Mouse (Mus musculus) MEL (cell line): ENCODE measurements around the gene Peli2. TPM values are rescaled to one million over a fixed set of nuclear protein-coding genes. Genes with fewer than 3 reads are reported as not detected.
"Not testable (repeated sequence)": the region's sequence is repeated elsewhere in the genome, so short reads cannot be mapped to it uniquely, and the experiment has no call there.

Source experiments
- DNase-seq: peaks from one replicate; pipeline ENCODE4 v3.0.0; 2011; ENCODE audit warnings: low read depth, low spot score
- H3K27ac ChIP-seq: 2 replicates; pipeline ENCODE4 v1.5.1; 2012; ENCODE audit warnings: low read depth, mild to moderate bottlenecking, control low read depth, low read length, moderate library complexity; ENCODE audit not compliant: control insufficient read depth
- H3K27me3 ChIP-seq, 2 experiments: fragments of 150-350 bp in 1 of 2; sonication (generic) in 1 of 2; 2 replicates each; pipeline ENCODE4 v1.6.1; 2012; ENCODE audit warnings: low read length in 2 of 2, mild to moderate bottlenecking in 2 of 2, improper control_type of control experiment in 1 of 2, moderate library complexity in 1 of 2; ENCODE audit not compliant: insufficient read depth in 2 of 2, control insufficient read depth in 1 of 2
- H3K36me3 ChIP-seq, 2 experiments: 2 replicates each; pipeline ENCODE4 v1.6.1; 2012 to 2014; ENCODE audit warnings: low read length in 2 of 2, improper control_type of control experiment in 1 of 2, inconsistent platforms in 1 of 2, mild to moderate bottlenecking in 1 of 2; ENCODE audit not compliant: insufficient read depth in 2 of 2, control insufficient read depth in 1 of 2
- H3K4me1 ChIP-seq, 2 experiments: fragments of 150-350 bp in 1 of 2; sonication (generic) in 1 of 2; 2 replicates each; pipeline ENCODE4 v1.6.1; 2012; ENCODE audit warnings: low read length in 2 of 2, improper control_type of control experiment in 1 of 2, mild to moderate bottlenecking in 1 of 2; ENCODE audit not compliant: insufficient read depth in 2 of 2, control insufficient read depth in 1 of 2
- H3K4me3 ChIP-seq, 2 experiments: fragments of 150-350 bp in 1 of 2; sonication (generic) in 1 of 2; 2 replicates each; pipeline ENCODE4 v1.5.1; 2012; ENCODE audit warnings: low read depth in 2 of 2, low read length in 2 of 2, mild to moderate bottlenecking in 2 of 2, moderate library complexity in 2 of 2, control low read depth in 1 of 2, improper control_type of control experiment in 1 of 2; ENCODE audit not compliant: control insufficient read depth in 1 of 2, insufficient read depth in 1 of 2
- H3K79me2 ChIP-seq: 2 replicates; pipeline ENCODE4 v1.6.1; 2012; ENCODE audit warnings: mild to moderate bottlenecking, low read length, moderate library complexity; ENCODE audit not compliant: control insufficient read depth, poor library complexity, insufficient read depth
- H3K9ac ChIP-seq: 2 replicates; pipeline ENCODE4 v1.6.1; 2012; ENCODE audit warnings: low read depth, mild to moderate bottlenecking, control low read depth, low read length, moderate library complexity; ENCODE audit not compliant: control insufficient read depth, poor library complexity, severe bottlenecking
- H3K9me3 ChIP-seq: fragments of 150-350 bp; sonication (generic); replicated peaks from 2 replicates; pipeline ENCODE4 v1.6.1; 2012; ENCODE audit warnings: mild to moderate bottlenecking, low read length, improper control_type of control experiment, moderate library complexity; ENCODE audit not compliant: insufficient read depth
- BHLHE40 ChIP-seq: IDR thresholded peaks from 2 replicates; pipeline ENCODE4 v1.6.1; 2012; ENCODE audit warnings: low read depth, mild to moderate bottlenecking, inconsistent platforms, low read length, improper control_type of control experiment, borderline replicate concordance
- CHD2 ChIP-seq: IDR thresholded peaks from 2 replicates; pipeline ENCODE4 v1.6.1; 2011; ENCODE audit warnings: low read length, improper control_type of control experiment
- CTCF ChIP-seq, 3 experiments: IDR thresholded peaks in 2 of 3; conservative IDR thresholded peaks in 1 of 3; 2 replicates each; pipeline ENCODE4 v1.5.1; 2011 to 2012; ENCODE audit warnings: low read length in 3 of 3, low read depth in 2 of 3, mild to moderate bottlenecking in 2 of 3, improper control_type of control experiment in 1 of 3, inconsistent platforms in 1 of 3, mixed read lengths in 1 of 3, moderate library complexity in 1 of 3; ENCODE audit not compliant: control insufficient read depth in 1 of 3, insufficient read depth in 1 of 3, poor library complexity in 1 of 3, severe bottlenecking in 1 of 3
- EP300 ChIP-seq, 2 experiments: IDR thresholded peaks; 2 replicates each; pipeline ENCODE4 v1.6.1; 2011; ENCODE audit warnings: improper control_type of control experiment in 2 of 2, low read length in 2 of 2, low read depth in 1 of 2, mild to moderate bottlenecking in 1 of 2
- GABPA ChIP-seq: IDR thresholded peaks from 2 replicates; pipeline ENCODE4 v1.6.1; 2012; ENCODE audit warnings: low read depth, mild to moderate bottlenecking, inconsistent platforms, low read length, improper control_type of control experiment, moderate library complexity
- JUND ChIP-seq: IDR thresholded peaks from 2 replicates; pipeline ENCODE4 v1.6.1; 2011; ENCODE audit warnings: low read depth, mild to moderate bottlenecking, improper control_type of control experiment, low read length
- KAT2A ChIP-seq: conservative IDR thresholded peaks from 2 replicates; pipeline ENCODE4 v1.6.1; 2012; ENCODE audit warnings: low read depth, low read length, improper control_type of control experiment, inconsistent platforms
- MAFK ChIP-seq: IDR thresholded peaks from 2 replicates; pipeline ENCODE4 v1.6.1; 2011; ENCODE audit warnings: low read depth, mild to moderate bottlenecking, low read length, improper control_type of control experiment, borderline replicate concordance
- MEF2A ChIP-seq: IDR thresholded peaks from 2 replicates; pipeline ENCODE4 v1.6.1; 2014; ENCODE audit warnings: low read depth, mild to moderate bottlenecking, inconsistent platforms, low read length, improper control_type of control experiment; ENCODE audit not compliant: poor library complexity, insufficient replicate concordance, severe bottlenecking; ENCODE audit errors: extremely low read depth
- MXI1 ChIP-seq: IDR thresholded peaks from 2 replicates; pipeline ENCODE4 v1.6.1; 2011; ENCODE audit warnings: mild to moderate bottlenecking, low read depth, low read length, improper control_type of control experiment
- NRF1 ChIP-seq: IDR thresholded peaks from 2 replicates; pipeline ENCODE4 v1.6.1; 2014; ENCODE audit warnings: low read depth, mild to moderate bottlenecking, inconsistent platforms, low read length, improper control_type of control experiment, moderate library complexity; ENCODE audit not compliant: poor library complexity, insufficient read depth, severe bottlenecking
- POLR2AphosphoS2 ChIP-seq: IDR thresholded peaks from 2 replicates; pipeline ENCODE4 v1.6.1; 2011; ENCODE audit warnings: low read length, improper control_type of control experiment
- POLR2AphosphoS5 ChIP-seq: IDR thresholded peaks from 2 replicates; pipeline ENCODE4 v1.6.1; 2012; ENCODE audit warnings: low read depth, borderline replicate concordance, mild to moderate bottlenecking, inconsistent platforms, low read length, moderate library complexity, mixed read lengths
- RAD21 ChIP-seq: IDR thresholded peaks from 2 replicates; pipeline ENCODE4 v1.6.1; 2011; ENCODE audit warnings: mild to moderate bottlenecking, low read depth, low read length, improper control_type of control experiment
- RCOR1 ChIP-seq: IDR thresholded peaks from 2 replicates; pipeline ENCODE4 v1.6.1; 2012; ENCODE audit warnings: low read depth, mild to moderate bottlenecking, inconsistent platforms, low read length, improper control_type of control experiment
- SMC3 ChIP-seq: IDR thresholded peaks from 2 replicates; pipeline ENCODE4 v1.6.1; 2011; ENCODE audit warnings: low read depth, low read length, improper control_type of control experiment
- TAL1 ChIP-seq: IDR thresholded peaks from 2 replicates; pipeline ENCODE4 v1.6.1; 2012; ENCODE audit warnings: mild to moderate bottlenecking, inconsistent platforms, low read length, moderate library complexity, mixed read lengths
- TBP ChIP-seq: IDR thresholded peaks from 2 replicates; pipeline ENCODE4 v1.8.0; 2011; ENCODE audit warnings: low read depth, low read length, improper control_type of control experiment
- UBTF ChIP-seq: IDR thresholded peaks from 2 replicates; pipeline ENCODE4 v1.6.1; 2012; ENCODE audit warnings: low read depth, mild to moderate bottlenecking, inconsistent platforms, low read length, improper control_type of control experiment, moderate library complexity, borderline replicate concordance; ENCODE audit not compliant: insufficient read depth
- USF1 ChIP-seq: IDR thresholded peaks from 2 replicates; pipeline ENCODE4 v1.6.1; 2014; ENCODE audit warnings: low read depth, mild to moderate bottlenecking, inconsistent platforms, low read length, improper control_type of control experiment, moderate library complexity
- ZNF384 ChIP-seq: IDR thresholded peaks from 2 replicates; pipeline ENCODE4 v1.6.1; 2012; ENCODE audit warnings: low read depth, mild to moderate bottlenecking, inconsistent platforms, low read length, improper control_type of control experiment
- polyA plus RNA-seq, 2 experiments: library from polyadenylated mRNA; stranded (reverse) in 1 of 2; unstranded in 1 of 2; fragments of >175 nt in 1 of 2; fragments of >200 nt in 1 of 2; gene quantifications; 2 replicates each; pipeline versions ENCODE4 v1.2.1 to v1.2.4; 2012; ENCODE audit warnings: low replicate concordance in 2 of 2, low read depth in 1 of 2; ENCODE audit not compliant: insufficient read length in 2 of 2, insufficient read depth in 1 of 2, missing spikeins in 1 of 2
- total RNA-seq: library from RNA; depleted of rRNA; stranded (reverse); fragments of 300-350 nt; gene quantifications from 2 replicates; pipeline ENCODE4 v1.2.3, GENCODE M21; 2012

Peli2 gene
- total and polyA plus RNA-seq, 3 experiments: not detected

GRCm38 (mm10) chr14:48073247-48074161, 47.1 kb upstream of the Peli2 start:
- no peaks in the 10 kb centered on the region for H3K36me3 ChIP-seq
- no peaks in the 10 kb centered on the region for H3K27me3 ChIP-seq
- H3K9me3 ChIP-seq: no peaks in the 10 kb centered on the region
- no peak for DNase-seq
- no peaks in the 10 kb centered on the region for H3K79me2 ChIP-seq
- no peak overlapping the region for H3K9ac ChIP-seq
- H3K4me3 ChIP-seq: no peak overlapping the region
- H3K27ac ChIP-seq: no peak overlapping the region
- no peak for TF ChIP-seq MEF2A
- no peak for TF ChIP-seq TAL1
- TF ChIP-seq POLR2AphosphoS2: no peak
- no peak for TF ChIP-seq UBTF
- TF ChIP-seq KAT2A: no peak
- no peak for TF ChIP-seq SMC3
- no peak for TF ChIP-seq USF1
- TF ChIP-seq MAFK: no peak
- H3K4me1 ChIP-seq: no peaks in the 10 kb centered on the region

GRCm38 (mm10) chr14:48079574-48079973, 41.0 kb upstream of the Peli2 start:
- not testable (repeated sequence) for H3K79me2 ChIP-seq, H3K9ac ChIP-seq, H3K4me1 ChIP-seq, H3K27ac ChIP-seq, H3K4me3 ChIP-seq, DNase-seq, H3K9me3 ChIP-seq, H3K36me3 ChIP-seq, H3K27me3 ChIP-seq

- Histone ChIP-seq H3K9me3 (no peaks in the 10 kb centered on the region), H3K27me3 (no peaks in the 10 kb centered on the region), H3K36me3 (no peaks in the 10 kb centered on the region), H3K79me2 (no peaks in the 10 kb centered on the region), H3K4me3 (no peak overlapping the region), H3K4me1 (no peaks in the 10 kb centered on the region), H3K9ac (no peak overlapping the region), H3K27ac (no peak overlapping the region)
- no peak for DNase-seq
- no peak for TF ChIP-seq USF1
- TF ChIP-seq NRF1: no peak
- no peak for TF ChIP-seq POLR2AphosphoS2
- no peak for TF ChIP-seq EP300 (IDR thresholded peaks at IDR 0.05; ENCODE audit: low read depth in 1 of 2, low read length in 2 of 2)
- TF ChIP-seq POLR2AphosphoS5: no peak
- TF ChIP-seq UBTF: no peak
- no peak for TF ChIP-seq CTCF (IDR thresholded peaks at IDR 0.05 in 2 of 3, conservative IDR thresholded peaks at IDR 0.05 in 1 of 3; ENCODE audit: control insufficient read depth in 1 of 3, insufficient read depth in 1 of 3, low read depth in 2 of 3, low read length in 3 of 3, poor library complexity in 1 of 3, severe bottlenecking in 1 of 3)
- TF ChIP-seq SMC3: no peak
- TF ChIP-seq TBP: no peak
- no peak for TF ChIP-seq CHD2
- TF ChIP-seq GABPA: no peak
- no peak for TF ChIP-seq RCOR1
- no peak for TF ChIP-seq MXI1
- no peak for TF ChIP-seq ZNF384
- no peak for TF ChIP-seq BHLHE40
- TF ChIP-seq RAD21: no peak
- no peak for TF ChIP-seq JUND
These were observed 36.5 kb upstream of the Peli2 start for GRCm38 (mm10) chr14:48083836-48084812.
